Mouse (Mus musculus): ENCODE data around the gene Nckap5.
A peak's percentile ranks its signal among the peaks of the same experiment; 100 is the strongest.

Gene Nckap5

DNA sequence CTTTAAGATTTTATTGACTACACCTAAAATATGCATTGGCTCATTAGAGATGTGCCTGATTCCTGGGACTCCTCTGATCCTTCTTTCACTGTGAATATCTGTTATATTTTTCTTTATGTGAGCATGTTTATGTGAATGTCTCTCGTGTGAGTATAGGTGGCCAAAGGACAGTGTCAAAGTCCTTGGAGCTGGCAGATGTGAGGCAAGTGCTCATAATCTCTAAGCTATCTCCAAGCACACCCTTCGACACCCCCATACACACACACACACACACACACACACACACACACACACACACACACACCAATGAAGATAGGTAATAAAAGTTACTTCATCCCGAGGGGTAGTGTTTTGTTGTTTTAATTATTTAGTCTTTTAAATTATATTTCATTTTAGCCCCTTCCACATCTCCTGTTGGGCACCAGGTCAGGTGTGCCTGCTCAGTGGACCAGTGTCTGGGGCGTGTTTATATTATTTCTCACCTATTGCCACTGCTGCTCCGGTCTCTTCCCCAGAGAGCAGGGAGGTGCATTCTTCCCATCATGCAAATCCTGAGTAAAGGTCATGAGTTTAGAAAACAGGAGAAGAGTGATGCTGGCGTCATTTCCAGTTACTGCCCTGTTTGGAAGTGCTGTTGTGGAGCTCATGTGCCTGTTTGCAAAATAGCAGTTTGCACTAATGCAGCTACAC, 469.9 kb downstream of the Nckap5 start:
- DNase-seq (ENCODE audit: low spot score): no peak

DNA sequence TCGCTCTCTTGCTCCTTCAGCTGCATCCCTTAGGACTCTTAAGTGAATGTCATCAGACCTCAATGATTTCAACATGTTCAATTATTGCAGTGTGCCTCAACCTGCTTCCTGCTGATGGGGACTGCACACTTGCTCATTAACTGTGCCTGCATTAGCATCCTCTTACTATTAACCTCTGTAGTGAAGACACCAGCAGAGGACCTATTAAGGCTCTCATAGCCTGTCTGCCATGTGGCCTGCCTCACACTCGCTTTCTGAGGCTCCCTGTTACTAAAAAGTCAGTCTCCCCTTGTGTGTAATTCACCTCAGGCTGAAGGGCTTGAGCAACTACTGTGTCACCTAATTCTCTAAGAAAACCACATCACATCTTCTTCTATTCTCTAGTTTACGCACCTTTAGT, 470.5 kb downstream of the Nckap5 start:
- DNase-seq (ENCODE audit: low spot score): no peak

DNA sequence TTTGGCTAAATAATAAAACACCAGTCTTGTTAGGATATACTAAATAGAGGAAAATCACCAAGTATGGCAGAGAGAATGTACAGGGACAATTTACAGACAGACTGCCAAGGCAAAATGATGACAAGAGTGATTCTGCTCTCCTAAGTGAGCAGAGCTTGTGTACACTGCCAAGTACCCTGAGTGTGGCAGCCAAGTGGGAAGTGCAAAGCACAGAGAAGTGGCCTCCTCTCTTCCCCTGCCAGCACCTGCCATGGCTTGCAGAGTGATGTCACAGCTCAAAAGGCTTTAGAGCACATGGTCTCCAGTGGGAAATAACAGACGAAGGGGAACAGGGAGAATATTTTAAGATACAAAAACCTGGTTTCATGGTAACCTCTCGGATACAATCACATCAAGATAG, 488.8 kb downstream of the Nckap5 start:
- no peak for DNase-seq (ENCODE audit: low spot score)

DNA sequence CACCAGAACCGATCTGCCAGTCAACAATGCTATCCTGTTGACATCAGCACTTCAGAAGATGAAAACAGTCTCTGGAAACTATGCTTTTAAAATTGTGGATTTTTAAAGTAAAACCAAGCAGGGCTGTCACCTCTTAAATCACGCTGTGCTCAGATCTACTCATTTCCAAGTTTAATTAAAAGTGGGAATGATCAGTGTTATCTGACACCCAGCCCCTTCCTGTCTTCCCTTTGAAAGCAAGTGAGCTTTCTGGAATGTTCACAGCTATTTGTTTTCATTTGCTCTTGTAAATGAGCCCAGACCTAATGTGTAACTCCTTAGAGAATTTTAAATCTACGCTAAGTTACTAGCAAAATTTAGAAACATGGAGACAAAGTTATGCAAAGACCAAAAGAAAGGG, 491.3 kb downstream of the Nckap5 start:
- no peak for DNase-seq (ENCODE audit: low spot score)

DNA sequence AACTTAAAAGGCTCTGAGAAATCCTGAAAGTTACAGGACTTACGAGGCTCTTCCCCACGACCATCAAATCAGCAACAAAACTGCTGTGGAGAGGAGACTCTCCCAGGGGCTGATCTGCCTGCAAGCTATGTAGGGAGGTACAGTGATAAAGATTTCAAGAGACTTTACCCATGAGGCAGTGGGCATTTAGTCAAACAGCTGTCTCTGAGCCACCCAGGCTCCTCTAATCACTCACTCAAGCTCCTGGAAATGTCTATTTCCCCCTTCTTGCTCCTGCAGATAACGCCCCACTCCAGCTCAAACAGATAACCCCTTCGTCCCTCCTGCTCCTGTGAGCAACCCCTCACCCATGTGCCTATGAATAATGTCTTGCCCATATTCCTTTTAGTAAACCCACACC, 496.4 kb downstream of the Nckap5 start:
- no peak for DNase-seq (ENCODE audit: low spot score)

DNA sequence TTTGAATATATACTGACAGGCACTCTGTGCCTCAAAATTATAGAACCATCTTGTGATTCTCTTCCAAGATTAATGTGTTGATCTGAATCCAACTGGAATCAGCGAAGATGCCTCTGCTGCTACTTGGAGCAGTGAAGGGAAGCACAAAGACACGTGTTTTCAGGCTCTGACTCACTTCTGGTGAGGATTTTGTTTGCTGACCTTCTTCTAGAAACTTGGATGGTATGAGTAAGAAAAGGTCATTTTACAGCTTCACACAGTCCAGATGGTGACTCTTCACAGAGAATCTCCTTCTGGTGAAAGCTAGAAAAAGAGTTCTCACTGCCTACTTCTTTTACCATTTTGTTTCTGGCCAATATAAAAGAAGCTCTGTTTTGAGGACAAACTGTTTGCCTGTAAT, 498.6 kb downstream of the Nckap5 start:
- DNase-seq (ENCODE audit: low spot score): peak; percentile 24

DNA sequence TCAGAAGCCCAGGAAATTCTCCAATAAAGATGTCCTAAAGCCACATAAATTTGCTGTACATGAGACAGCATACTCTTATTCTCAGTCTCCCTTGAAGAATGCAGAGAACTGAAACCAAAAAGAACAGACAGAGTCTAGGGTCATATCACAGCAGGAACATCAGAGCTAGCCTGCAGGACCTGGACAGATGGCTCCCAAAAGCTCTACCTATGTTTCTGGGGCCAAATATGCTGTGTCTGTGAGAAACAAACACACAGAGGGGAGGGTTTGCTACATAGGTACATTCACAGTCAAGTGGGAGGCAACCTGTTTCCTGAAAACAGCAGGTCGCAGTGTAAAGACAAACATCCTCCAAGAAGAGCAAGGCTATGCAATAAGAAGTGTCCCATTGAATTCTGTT, 509.9 kb downstream of the Nckap5 start:
- no peak for DNase-seq (ENCODE audit: low spot score)

DNA sequence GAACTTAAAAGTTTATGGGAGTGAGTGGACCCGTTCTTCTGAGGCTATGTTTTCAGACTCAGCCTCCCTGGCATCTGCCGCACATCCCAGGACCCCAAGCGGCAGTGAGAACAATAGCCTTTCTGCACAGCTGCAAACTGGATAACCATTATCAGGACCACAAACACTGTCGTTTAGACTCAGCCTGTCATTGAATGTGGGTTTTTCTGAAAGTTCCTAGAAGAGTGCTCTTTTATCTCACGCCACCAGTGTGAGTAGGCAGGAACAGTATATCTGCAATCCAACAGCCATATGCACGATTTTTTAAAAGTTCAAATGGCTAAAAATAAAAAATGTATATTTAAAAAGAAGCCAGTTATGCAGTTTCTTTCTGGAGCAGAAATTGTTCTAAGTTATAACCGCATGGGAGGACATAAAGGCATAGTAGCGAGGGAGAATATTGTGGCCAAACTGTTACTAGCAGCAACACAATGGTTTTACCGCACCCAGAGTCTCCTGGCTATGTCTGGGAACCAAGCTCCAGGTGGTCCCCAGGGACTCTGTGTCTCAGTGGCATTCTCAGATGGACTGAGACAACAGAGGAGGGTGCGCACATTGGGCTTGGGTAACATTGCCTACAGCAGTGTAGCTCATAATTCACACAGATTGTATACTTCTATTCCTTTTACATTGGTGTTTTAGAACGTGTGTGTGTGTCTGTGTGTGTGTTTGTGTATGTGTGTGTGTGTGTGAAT, 512.6 kb downstream of the Nckap5 start:
- no peak for DNase-seq (ENCODE audit: low spot score)

DNA sequence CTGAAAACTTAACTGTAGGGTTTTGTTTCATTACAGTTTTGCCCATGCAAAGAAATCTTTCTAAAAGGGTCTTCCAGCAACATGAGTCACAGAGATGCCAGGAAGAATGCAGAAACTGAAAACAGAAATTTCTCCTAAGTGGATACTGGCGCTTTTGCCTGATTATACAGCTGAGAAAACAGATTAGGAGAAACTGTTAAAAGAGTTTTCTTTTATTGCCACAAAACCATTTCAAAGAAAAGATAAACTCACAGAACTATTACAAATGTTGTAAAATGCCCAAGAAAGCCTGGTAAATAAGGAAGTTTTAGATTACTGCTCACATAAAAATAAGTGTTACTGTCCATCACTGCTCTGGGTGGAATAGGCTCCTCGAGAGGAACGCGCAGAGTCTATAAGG, 513.3 kb downstream of the Nckap5 start:
- no peak for DNase-seq (ENCODE audit: low spot score)

DNA sequence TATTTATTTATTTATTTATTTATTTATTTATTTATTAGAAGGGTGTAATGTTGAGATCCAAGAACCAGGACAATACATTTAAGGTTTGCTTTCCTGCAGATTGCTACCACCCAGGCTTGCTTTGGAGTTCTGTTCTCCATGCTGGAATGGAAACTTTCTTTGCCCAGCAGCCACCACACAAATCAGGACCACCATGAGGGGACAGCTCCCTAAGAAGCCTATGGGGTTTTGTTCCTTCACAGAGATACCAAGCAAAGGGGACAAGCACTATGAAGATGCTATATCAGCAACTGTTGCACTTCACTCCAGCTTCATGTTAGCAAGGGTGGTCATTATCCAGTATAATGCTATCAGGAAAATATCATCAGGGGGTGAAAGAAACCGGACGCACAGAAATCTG, 513.7 kb downstream of the Nckap5 start:
- DNase-seq (ENCODE audit: low spot score): no peak

DNA sequence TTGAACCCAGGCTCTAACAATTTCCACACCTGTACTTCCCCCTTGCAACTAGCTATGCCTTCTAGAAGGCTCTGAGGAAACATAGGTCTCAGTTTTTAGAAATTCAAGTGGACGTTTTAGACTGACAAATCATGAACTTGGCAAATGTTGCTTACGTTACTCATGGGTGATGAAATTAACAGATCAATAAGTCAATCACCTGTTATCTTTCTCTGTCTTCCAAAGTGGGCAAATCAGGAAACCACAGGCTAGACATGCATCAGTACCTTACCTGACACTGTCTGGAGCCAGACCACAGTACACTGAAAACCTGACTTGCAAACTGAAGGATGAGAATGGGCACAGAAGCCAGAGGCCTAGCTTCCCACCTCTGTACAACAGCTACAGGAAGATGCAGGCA, 529.5 kb downstream of the Nckap5 start:
- no peak for DNase-seq (ENCODE audit: low spot score)

DNA sequence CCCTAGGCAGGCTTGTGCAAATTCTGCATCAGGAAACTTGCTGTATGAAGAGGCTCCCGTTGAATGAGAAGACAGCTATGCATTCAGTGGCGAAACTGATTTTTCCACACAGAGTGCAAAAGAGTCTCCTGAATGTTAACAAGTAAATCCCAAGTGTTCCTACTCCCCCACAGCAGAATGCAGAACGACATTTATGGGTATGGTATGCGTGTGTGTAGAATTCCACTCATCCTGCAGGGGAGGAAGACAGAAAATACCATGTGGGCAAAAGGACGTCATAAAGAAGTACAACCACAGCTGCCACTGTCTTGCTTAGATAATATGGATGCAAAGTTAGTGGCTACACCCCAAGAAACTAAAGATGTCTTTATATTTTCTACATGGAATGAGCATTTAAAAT, 565.7 kb downstream of the Nckap5 start:
- DNase-seq (ENCODE audit: low spot score): no peak

DNA sequence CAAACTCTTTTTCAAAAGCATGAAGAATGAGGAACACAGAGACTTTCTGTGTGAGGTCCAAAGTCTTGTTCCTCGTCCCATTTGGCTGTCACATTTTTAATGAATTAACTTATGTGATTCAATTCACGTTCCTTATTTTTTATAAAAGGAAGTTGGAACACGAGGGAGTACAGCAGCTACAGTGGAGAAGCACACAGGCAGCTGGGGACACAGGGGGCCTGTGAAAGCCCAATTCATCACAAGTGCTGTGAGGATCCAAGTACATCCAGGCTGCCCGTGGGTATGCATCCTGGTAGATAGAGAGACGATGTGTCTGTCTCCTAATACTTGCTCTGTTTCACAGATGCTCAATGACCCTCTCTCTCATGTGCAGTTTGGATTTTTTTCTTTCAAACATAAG, 576.2 kb downstream of the Nckap5 start:
- DNase-seq (ENCODE audit: low spot score): no peak

DNA sequence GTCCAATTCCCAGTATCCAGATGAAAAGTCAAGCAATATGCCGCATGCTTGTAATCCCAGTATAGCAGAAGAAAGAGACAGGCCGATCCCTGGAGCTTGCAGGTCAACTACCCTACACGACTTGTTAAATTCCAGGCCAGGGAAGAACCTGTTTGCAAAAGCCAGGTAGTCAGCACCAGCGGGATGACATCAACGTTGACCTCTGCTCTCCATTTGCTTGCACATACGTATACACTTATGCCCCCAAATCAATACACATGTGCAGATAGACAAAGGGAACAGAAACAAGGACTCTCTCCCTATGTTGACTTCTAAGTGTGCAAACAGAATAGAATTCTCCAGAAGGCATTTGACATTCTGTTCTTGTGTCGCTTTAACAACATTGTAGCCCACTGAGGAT, 576.7 kb downstream of the Nckap5 start:
- no peak for DNase-seq (ENCODE audit: low spot score)

DNA sequence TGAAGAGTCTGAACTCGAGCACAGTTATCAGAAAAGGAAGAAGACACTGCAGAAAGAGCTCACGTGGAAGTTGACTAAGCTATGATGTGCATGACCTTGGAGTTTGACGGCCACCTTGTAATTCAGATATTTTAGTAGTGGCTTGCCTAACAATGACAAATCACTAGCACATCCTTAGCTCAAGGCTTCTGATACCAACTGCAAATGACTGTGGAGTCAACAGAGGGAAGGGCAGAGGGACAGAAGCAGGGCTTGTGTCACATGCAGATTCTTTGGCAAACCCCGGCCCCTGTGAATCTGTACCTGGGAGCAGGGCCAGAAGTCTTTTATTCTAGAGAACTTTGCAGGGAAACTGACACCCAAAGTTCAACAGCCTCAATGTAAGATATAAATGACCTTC, 597.4 kb downstream of the Nckap5 start:
- no peak for DNase-seq (ENCODE audit: low spot score)

DNA sequence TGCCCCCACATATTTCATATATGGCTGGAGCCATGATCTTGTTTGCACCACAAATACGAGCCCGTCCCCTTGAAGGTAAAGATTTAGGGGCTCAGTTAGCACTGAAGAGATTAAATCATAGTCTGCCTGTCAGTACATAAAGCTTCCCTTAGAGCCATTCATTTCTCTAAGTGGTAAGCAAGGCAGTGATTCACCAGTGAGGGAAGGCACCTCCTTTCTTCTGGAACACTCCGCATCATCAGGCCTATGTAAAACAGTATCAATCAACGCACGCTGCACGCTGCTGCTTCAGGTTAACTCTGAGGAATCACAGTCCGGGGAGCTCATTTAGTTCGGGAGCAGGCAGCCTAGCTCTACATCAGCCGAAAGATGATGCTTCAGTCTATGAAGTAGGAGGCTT, 599.4 kb downstream of the Nckap5 start:
- DNase-seq (ENCODE audit: low spot score): no peak

DNA sequence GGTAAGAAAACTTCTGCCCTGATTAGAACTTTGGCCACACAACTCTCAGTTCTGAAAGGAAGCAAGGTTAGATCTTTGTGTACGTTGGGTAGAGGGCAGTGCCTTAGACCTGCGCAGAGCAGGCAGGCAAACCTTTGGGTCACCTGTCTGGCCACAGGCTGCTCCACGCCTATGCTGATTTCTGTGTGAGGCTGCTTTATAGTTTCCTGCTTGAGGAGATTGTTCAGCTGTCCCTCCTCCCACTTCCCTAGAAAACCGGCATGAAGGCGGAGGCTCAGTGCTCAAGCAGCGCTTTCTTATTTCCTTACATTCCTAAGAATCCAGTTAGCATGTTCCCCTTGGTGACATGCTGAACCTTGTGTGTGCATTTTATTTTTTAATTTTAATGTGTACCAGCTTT, 620.4 kb downstream of the Nckap5 start:
- DNase-seq (ENCODE audit: low spot score): no peak

DNA sequence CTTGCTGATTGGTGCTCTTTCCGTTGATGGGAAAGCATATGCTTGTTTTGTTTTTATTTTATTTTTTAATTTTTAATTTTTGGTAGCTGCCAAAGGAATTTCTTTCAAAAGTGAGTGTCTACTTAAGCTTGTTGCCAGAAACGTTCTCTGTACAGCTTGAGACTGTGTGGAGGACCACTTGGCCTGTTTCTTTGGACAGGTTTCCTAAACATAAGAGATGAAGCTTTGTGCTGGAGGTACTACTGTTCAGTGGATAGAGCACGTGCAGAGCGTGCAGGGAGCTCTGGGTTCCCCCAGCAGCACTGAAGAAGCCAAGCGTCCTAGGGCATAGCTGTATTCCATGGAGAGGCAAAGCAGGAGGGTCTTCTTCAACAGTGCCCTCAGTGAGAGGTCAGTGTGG, 620.9 kb downstream of the Nckap5 start:
- DNase-seq (ENCODE audit: low spot score): no peak

DNA sequence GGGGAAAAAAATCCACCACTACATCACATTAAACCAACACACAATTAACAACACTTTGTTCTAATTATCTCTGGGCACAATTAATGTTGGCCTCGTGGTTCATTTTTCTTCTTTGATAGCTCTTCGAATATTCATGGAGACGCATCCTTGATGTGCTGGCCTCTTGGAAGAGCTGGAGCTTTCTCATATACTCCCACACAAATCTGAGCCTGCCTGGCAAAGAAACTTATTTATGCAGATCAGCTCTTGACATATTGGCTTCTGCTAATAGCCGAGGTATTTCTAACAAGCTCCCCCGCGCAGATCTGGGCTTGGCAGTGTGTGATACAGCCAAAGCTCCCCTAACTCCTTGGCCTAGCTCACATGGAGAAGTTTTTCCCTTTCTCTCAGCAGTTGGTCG, 621.5 kb downstream of the Nckap5 start:
- peak; percentile 32 for DNase-seq (ENCODE audit: low spot score)

DNA sequence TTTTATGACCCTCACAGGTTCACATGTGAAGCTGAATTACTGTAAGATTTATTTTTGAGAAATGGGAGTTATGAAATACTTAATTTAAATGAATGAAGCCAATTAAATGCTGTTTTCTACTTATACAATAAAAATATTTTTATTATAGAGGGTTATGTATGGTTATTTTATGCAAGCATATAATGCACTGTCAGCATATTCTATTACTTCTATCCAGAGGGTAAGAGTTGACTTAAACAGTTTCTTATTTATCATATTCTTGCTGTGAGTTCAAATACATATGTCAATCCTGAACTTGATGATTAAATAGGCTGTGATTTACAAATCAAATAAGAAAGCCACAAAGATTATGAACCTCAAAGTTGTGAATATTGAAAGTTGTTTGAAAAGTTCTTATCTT, 633.7 kb downstream of the Nckap5 start:
- no peak for DNase-seq (ENCODE audit: low spot score)

DNA sequence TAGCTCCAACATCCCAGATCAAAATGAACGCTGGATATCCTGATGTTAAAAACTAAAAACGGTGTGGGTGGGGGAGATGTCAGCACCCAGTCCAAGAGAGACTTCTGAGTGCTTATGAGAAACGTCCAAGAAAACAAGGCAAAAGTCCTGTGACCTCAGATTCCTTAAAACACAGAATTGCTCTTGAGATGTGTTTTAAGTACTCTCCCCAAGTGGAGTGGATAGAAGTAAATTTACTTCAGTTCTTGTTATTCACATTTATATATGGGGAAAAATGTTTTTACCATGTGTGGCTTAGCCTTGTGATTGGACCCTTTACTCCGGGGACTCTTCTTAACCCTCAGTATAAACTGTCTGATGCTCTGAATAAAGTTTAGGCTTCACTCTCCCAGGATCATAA, 640.2 kb downstream of the Nckap5 start:
- DNase-seq (ENCODE audit: low spot score): no peak

DNA sequence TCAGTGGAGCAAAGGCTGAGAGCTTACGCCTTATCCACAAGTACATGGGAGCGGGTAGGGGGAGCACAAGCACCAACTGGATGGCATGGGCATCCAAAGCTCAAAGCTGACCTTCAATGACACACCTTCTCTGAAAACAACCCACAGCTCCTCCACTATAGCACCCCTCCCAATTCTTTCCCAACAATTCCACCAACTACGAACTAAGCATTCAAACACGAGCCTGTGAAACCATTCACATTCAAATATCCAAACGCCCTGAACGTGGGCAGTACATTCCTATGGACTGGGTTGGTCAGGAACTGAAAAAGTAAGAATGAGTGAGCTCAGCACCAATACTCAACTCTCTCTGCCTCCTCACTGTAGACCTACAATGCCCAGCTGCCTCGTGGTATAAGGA, 646.8 kb downstream of the Nckap5 start:
- no peak for DNase-seq (ENCODE audit: low spot score)

DNA sequence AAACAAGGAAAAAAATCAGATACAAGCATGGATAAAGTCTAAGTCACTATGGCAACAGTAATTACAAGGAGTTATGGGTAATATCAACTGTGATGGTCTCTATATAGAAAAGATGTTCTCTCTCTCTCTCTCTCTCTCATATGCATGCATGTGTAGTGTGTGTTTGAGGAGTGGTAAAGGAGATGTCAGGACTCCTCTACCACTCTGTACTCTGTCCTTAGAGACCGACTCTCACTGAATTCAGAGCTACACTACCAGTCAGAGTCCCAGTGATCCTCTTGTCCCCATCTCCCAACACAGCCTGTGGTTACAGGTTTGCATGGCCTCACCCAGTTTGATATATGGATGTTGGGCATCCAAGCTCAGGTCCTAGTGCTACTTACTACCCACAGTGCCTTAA, 662.0 kb downstream of the Nckap5 start:
- no peak for DNase-seq (ENCODE audit: low spot score)

DNA sequence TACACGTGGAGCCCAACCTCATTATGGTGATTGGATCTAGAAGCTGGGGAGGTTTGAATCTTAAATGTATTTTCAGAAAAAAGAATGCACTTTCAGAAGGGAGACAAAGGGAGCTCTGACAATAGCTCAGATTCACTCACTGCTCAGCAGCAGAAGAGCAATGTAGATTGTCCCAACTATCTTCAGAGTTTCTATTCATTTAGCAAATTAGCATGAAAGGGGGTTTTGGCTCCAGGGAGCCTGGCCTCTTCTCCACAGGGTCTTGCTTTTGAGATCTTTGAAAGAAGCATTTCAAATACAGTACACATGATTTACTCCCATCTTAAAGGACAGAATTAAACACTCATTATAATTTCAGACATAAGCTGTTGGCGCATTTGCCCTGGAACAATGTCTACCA, 662.5 kb downstream of the Nckap5 start:
- no peak for DNase-seq (ENCODE audit: low spot score)

All from layer of hippocampus, adult 9-10 months (tissue).